Mouse (Mus musculus): ENCODE results near the gene Ppm1a.

- TF ChIP-seq CTCF (IDR thresholded peaks at IDR 0.05; ENCODE audit: low read depth, low read length), result no peak
- TF ChIP-seq GATA1 (IDR thresholded peaks at IDR 0.05; ENCODE audit: borderline replicate concordance, low read length), result no peak
- no peak for TF ChIP-seq TAL1 (conservative IDR thresholded peaks at IDR 0.05; ENCODE audit: low read depth, low read length)
These were observed 41.4 kb upstream of the Ppm1a start for GRCm38 (mm10) chr12:72715846-72716245.

All from G1E (cell line).